Mouse (Mus musculus): Measurements from ENCODE around the gene Serpina11.

Gene Serpina11

DNA sequence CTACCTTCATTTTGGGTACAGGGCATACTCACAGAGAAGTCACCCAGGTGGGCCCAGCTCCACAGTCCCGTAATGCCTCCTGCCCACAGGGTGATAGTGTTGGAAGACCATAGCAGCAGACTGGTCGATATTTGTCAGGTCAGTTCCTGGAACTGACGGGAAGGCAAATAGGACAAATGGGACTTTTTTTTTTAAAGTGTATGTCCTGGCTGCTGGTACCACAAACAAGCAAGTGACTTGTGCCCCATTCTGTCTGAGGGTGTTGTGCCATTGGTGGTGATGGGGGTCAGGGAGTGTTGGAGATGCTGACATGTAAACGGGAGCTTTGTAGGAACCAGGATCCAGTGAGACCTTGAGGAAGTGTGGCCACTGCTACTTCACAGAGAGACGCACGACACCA is at the start of gene Serpina11:
TSS of gene Serpina11 (minus strand) at position 101 of the 400 bp plus-strand sequence.
- DNase-seq: no peak

GRCm38 (mm10) chr12:104038181-104038580 is 48.4 kb upstream of the Serpina11 start:
- no peak for DNase-seq

DNA sequence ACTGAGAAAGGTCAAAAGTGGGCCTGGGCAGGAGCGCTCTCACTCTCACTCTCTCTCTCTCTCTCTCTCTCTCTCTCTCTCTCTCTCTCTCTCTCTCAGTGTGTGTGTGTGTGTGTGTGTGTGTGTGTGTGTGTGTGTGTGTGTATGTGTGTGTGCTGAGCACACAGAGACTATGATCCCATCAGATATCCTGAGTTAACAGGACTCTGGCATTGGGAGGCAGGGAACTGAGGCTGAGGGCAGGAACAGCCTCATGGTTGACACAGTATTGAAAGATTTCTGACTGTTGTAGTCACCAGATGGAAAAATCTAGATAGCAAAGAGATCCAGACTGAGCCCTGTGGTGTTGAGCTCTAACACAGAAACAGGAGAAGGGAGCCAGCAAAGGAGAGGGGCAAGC is 44.0 kb upstream of the Serpina11 start:
- DNase-seq: no peak

DNA sequence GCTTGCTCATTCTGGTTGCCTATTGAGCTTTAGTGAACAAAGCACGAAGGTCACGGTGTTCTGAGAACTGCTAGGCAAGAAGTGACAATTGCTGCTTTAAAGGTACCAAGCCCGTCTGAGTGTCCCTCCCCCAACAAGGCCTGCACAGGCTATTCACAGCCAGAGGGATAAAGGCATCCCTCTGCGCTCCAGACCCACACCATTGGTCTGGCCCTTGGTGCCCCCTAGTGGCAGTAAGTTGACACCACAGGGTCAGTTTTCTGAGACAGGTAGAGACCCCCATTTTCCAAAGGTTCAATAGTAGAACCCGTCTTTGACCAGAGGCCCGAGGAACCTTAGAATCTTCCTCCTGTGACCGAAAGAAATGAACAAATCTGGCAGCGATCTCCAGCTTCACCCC is 40.2 kb upstream of the Serpina11 start:
- DNase-seq: peak in 1 of 2 experiments; percentile 20

GRCm38 (mm10) chr12:104015280-104015679 is 25.5 kb upstream of the Serpina11 start:
- no peak for DNase-seq

GRCm38 (mm10) chr12:104013620-104014019 is 23.9 kb upstream of the Serpina11 start, which contains the start of gene Serpina9:
TSS of gene Serpina9 (minus strand) at chr12:104013755.
- DNase-seq: no peak

DNA sequence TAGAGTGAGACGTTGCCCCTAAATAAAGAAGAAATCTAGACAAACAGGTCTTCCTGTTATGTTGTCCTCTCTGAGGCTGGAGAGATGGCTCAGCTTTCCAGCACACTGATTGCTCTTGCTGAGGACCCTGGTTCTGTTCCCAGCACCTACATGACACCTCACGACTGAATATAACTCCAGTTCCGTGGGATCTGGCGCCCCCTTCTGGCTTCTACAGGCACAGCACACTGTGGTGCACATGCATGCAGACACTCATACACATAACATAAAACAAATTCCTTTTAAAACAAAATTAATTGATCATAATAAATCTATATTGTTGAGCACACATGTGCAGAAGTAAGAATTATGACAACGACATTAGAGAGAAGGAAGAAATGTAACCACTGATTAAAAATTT is 14.9 kb upstream of the Serpina11 start:
- DNase-seq: no peak

DNA sequence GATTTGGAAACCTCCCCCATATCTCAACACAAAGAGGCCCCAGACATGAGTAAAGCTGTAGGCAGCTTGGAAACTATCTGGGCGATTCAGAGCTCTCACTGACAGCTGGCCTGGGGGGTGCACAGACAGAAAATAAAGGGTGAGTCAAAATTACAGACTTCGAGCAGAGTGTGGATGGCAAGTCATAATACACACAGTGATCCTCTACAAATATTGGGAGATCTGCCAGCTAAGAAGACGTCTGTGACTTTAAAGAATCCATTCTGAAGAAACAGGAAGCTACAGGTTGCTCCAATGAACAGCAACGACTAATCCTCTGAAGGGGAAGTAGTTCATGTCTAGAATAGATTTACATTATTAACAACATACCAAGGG is 13.5 kb upstream of the Serpina11 start:
- DNase-seq: no peak

DNA sequence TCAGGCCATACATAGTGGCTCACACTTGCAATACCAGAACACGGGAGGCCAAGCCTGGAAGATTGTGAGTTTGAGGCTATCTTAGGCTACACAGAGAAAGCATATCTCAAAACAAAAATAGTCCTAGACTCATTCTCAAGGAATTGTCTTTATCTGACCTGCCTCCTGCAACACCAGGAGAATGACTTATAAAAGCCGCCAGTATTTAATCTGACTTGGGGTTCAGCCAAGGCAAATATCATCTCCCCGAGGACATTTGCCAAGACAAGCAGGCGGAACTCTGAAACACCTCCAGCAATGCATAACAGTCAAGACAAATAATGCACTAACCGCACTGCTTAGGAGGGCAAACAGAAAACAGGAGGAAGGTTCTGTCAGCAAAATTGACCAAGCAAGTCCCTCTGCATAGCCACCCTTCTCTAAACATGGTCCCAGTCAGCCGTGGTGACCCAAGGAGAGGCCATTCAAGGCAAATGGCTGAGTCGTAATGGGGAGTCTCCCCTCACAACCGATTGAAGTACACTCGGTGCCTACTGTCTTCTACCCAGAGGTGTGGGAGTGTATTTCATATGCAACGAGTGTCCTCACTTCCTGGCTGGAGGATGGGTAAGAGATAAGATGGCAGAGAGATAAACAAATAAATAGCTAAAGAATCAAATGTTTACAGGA is 12.9 kb upstream of the Serpina11 start:
- DNase-seq: no peak

GRCm38 (mm10) chr12:104000594-104000993 is 10.8 kb upstream of the Serpina11 start:
- DNase-seq: no peak

DNA sequence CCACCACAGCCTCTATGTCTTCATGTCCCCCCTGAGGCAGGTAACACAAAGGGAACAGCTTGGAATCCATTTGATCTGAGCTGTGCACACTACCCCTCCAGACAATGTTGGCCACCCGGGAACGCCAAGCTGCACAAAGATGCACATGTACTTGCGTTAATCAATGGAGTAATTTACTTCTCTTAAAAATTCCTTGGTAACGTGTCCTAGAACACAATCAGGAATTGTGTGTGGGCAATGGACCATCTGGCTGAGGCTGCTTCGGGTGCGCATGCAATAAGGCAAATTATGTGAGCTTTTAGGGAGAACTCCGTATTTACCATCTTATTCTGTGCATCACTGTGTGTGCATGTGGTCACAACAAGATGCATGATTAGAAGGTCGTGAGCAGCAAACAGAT is 9.9 kb upstream of the Serpina11 start:
- no peak for DNase-seq

GRCm38 (mm10) chr12:103996513-103996912 is 6.8 kb upstream of the Serpina11 start:
- no peak for DNase-seq

- DNase-seq: peak; percentile 22 to 61
These were observed 5.7 kb upstream of the Serpina11 start for GRCm38 (mm10) chr12:103995292-103996072.

GRCm38 (mm10) chr12:103992945-103993344 is 3.2 kb upstream of the Serpina11 start:
- no peak for DNase-seq

- DNase-seq: no peak
These were observed 316 bp downstream of the Serpina11 start for GRCm38 (mm10) chr12:103989514-103989767.

GRCm38 (mm10) chr12:103988754-103989513 is 823 bp downstream of the Serpina11 start:
- DNase-seq: no peak

DNA sequence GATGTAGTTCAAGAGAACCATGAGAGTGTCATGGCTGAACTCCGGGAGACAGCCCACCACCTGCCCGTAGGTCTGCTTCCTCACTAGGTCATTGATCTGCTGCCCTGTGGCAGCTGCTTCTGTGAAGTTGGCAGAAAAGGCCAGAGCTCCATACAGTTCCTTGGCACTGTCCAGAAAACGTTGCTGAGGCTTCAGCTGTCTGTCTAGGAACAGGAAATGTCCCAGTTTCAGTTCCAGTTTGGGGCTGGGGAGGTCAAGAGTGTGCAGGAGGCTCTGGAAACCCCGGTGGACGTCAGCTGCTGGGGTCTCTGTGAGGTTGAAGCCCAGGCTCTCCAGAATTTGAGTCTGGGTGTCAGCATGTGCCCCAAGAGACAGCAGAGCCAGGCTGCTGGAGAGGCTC is 3.9 kb downstream of the Serpina11 start:
- DNase-seq: no peak

GRCm38 (mm10) chr12:103984935-103985334 is 4.8 kb downstream of the Serpina11 start:
- DNase-seq: peak in 1 of 2 experiments; percentile 36

- DNase-seq: no peak
These were observed 8.0 kb downstream of the Serpina11 start for GRCm38 (mm10) chr12:103981646-103982360.

DNA sequence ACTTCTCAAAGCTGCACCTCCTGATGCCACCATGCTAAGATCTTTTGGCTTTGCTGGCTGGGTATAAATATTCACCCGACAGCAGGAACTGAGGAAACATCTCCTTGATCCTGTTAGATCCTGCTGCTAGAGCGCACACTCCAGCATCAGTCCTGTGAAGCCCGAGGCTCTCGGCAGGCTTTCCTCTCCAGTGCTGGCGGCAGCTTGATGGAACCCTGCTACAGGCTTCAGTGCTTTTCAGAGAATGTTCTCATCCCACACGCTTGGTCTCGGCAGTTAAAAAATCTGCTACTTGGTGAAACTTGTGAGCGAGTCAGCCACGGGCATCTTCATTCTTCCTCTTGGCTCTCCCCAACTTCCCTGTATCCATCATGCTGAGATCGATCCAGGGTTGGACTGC is 11.5 kb downstream of the Serpina11 start:
- DNase-seq: no peak

- DNase-seq: no peak
These were observed 11.9 kb downstream of the Serpina11 start for GRCm38 (mm10) chr12:103977846-103978245.

GRCm38 (mm10) chr12:103977060-103977459 is 12.7 kb downstream of the Serpina11 start:
- DNase-seq: no peak

DNA sequence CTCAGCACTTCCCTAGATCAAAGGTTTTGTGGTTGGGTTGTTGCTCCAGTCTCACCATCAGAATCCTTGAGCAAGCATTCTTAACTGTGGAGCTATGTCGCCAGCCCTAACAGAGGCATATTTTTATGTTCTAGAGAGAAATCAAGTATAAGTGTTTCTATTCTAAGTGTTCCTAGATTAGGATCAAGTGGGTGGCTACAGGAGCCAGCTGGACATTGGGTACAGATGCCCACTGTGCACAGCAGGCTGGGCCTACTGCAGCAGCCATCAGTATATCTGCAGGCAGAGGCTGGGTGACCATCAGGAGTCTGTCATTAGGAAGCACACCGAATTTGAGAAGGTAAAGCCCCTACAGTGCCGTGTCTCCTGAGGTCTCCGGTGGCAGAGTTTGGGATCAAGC is 18.7 kb downstream of the Serpina11 start:
- no peak for DNase-seq

Data from spleen, adult 18-20 months (tissue).